Mouse (Mus musculus): ENCODE results near the gene Lefty2.

DNA sequence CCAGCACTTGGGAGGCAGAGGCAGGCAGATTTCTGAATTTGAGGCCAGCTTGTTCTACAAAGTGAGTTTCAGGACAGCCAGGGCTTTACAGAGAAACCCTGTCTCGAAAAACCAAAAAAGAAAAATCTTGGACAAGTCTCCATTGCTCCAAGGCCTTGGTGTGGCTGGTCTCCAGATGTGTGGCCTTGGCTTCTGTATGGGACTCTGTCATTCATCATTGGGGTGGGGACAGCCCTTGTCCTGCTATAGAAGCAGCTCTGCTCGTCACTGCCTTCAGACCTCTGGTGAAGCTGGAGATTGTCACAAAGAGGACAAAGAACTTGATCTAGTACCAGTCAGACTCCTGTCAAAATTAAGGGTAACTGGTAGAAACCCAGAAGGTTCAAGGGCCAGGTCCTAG lies 18.3 kb upstream of the Lefty2 start:
- TF ChIP-seq CTCF (IDR thresholded peaks at IDR 0.05; ENCODE audit: borderline replicate concordance, control insufficient read depth, extremely low read depth, insufficient read depth, low read length, poor library complexity) (no peak), POLR2A (IDR thresholded peaks at IDR 0.05; ENCODE audit: control insufficient read depth, extremely low read depth, insufficient read depth, low read length, poor library complexity) (no peak)

Measured in thymus, adult 2 months (tissue).